Mouse (Mus musculus): ENCODE data around the gene Slc38a10.

The Slc38a10 gene

DNA sequence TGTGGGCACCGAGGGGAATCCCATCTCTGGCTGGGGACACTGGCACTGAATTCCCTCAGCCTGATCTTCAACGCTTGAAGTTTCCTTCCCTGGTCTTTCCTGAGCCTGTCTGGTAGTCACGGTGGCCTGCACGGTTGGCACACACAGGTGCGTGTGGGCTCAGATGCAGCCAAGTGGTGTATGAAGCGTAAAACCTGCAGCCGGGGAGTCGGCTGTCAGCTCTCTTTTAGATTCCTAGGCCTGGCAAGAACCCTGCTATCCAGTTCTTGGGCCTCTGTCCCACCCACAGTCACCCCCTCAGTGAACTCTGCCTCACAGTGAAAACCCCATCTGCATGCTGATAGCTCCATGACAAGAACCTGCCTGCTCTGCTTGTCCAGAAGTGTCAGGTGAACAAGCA lies 90.5 kb downstream of the Slc38a10 start:
- DNase-seq (ENCODE audit: low read depth, low spot score): no peak

DNA sequence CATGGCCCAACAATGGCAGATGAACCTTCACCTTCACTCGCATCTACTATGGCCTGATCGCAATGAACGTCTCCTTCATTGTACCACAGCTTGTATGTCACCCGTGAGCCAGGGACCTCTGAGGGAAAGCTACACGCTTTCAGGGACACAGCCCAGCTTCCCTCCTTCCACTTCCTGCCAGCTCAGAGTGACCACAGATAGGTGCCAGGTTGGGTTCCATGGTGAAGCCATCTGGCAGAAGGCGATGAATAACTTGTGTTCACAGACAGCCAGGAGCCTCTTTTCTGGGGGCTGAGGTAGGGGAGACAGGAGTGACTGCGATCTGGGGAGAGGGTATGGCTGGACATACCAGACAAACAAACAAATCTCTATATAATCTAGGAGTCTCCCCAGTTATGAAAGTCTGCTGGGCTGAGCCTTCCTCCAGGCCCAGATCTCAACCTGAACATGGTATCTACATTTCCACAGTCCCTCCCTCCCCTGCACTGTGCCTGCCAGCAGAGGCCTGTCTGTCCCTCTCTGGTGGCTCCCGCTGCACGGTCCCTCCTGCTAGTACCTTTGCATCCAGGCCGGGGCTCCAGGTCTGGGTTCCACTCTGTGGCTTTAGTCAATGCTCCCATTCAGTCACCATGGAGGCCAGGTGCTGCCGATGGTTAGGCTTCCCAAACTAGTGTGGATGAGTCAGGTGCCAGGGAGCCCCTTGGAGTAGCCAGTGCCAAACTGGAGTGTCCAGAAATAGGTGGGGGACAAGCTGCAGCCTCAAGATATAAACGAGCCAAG lies 95.0 kb downstream of the Slc38a10 start:
- DNase-seq (ENCODE audit: low read depth, low spot score): no peak
